Mouse (Mus musculus): ENCODE data around the gene Gm13057.

Gene Gm13057

DNA sequence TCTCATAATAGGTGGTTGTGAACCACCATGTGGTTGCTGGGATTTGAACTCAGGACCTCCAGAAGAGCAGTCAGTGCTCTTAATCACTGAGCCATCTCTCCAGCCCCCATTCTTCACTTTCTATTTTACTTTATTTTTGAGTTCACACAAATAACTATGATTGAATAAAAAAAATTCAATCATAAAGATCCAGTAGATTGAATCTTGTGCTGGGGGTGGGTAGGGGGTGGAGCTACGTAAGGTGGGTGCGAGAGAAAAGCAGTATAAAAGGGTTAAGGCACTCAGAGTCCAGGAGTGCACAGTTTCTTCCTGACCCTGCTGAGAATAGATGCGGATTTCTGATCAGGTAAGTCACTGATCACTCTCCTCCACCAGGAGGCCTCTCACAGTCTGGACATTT, at the start of gene Gm13057, which contains the start of gene BC080695:
Gm13057 (plus strand) TSS at position 310 of the 400 bp plus-strand sequence.
BC080695 (plus strand) TSS at position 301 of the 400 bp plus-strand sequence.
- no CpG with 5 or more reads among the region's 3 CpGs for WGBS

DNA sequence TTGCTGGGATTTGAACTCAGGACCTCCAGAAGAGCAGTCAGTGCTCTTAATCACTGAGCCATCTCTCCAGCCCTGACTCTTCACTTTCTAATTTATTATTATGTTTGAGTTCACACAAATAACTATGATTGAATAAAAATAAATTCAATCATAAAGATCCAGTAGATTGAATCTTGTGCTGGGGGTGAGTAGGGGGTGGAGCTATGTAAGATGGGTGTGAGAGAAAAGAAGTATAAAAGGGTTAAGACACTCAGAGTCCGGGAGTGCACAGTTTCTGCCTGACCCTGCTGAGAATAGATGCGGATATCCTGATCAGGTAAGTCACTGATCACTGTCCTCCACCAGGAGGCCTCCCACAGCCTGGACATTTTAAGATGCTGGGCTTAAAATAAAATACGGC, 40.5 kb upstream of the Gm13057 start, which contains the start of gene Gm13043:
Gm13043 (plus strand) TSS at position 301 of the 400 bp plus-strand sequence.
- 81% methylated on average over 3 of the region's 3 CpGs for WGBS

DNA sequence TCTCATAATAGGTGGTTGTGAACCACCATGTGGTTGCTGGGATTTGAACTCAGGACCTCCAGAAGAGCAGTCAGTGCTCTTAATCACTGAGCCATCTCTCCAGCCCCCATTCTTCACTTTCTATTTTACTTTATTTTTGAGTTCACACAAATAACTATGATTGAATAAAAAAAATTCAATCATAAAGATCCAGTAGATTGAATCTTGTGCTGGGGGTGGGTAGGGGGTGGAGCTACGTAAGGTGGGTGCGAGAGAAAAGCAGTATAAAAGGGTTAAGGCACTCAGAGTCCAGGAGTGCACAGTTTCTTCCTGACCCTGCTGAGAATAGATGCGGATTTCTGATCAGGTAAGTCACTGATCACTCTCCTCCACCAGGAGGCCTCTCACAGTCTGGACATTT, 15.9 kb upstream of the Gm13057 start, which contains the start of gene Gm13040:
Gm13040 (plus strand) TSS at position 301 of the 400 bp plus-strand sequence.
- WGBS, result no CpG with 5 or more reads among the region's 3 CpGs
